Mouse (Mus musculus): ENCODE data around the gene Icmt. TPM values are rescaled to one million over a fixed set of nuclear protein-coding genes. Genes with fewer than 3 reads are reported as not detected.
A peak's percentile ranks its signal among the peaks of the same experiment; 100 is the strongest.

Gene Icmt
- polyA plus RNA-seq, 1 experiment from 2014 or later, result 19.8 TPM

- no peak for DNase-seq (ENCODE audit: low spot score, missing footprints)
- Histone ChIP-seq H3K4me3 (ENCODE audit: low read depth, low read length) (no peak overlapping the region), H3K4me2 (no peak overlapping the region), H3K36me3 (ENCODE audit: control insufficient read depth, insufficient read depth, low read length) (peaks cover 8% of the 10 kb centered on the region; the same call in 1 of the 2 replicates), H3K9me3 (ENCODE audit: control insufficient read depth, low read length) (no peaks in the 10 kb centered on the region), H3K27me3 (ENCODE audit: control insufficient read depth, insufficient read depth, low read length) (peaks cover 31% of the 10 kb centered on the region), H3K4me1 (ENCODE audit: control insufficient read depth, insufficient read depth, low read length) (peaks cover 14% of the 10 kb centered on the region), H3K27ac (ENCODE audit: low read depth, low read length) (no peak overlapping the region), H3K9ac (ENCODE audit: low read length) (no peak overlapping the region)
- no peak for ATAC-seq (ENCODE audit: low FRiP score)
- 20% methylated on average over 6 of the region's 6 CpGs for WGBS
Observed at GRCm38 (mm10) chr4:152337772-152338171, 40.7 kb downstream of the Icmt start.

- Histone ChIP-seq H3K36me3 (ENCODE audit: control insufficient read depth, insufficient read depth, low read length) (peaks cover 5% of the 10 kb centered on the region; the same call in 1 of the 2 replicates), H3K27ac (ENCODE audit: low read depth, low read length) (no peak within 1 kb of the TSS), H3K4me3 (ENCODE audit: low read depth, low read length) (peak within 1 kb of the TSS; percentile 57), H3K4me1 (ENCODE audit: control insufficient read depth, insufficient read depth, low read length) (peaks cover 14% of the 10 kb centered on the region), H3K9ac (ENCODE audit: low read length) (peak within 1 kb of the TSS; percentile 61), H3K9me3 (ENCODE audit: control insufficient read depth, low read length) (no peaks in the 10 kb centered on the region), H3K27me3 (ENCODE audit: control insufficient read depth, insufficient read depth, low read length) (peaks cover 31% of the 10 kb centered on the region), H3K4me2 (peak within 1 kb of the TSS; percentile 100)
- 1% methylated on average over 64 of the region's 120 CpGs for WGBS
- DNase-seq (ENCODE audit: low spot score, missing footprints) (no peak), ATAC-seq (ENCODE audit: low FRiP score) (peak; percentile 23; the same call in 1 of the 2 replicates)
Observed at GRCm38 (mm10) chr4:152338419-152339292, 41.6 kb downstream of the Icmt start, which contains the start of gene Chd5. Gene Chd5 (plus strand): TSS chr4:152338651.

GRCm38 (mm10) chr4:152339293-152339790 is 42.3 kb downstream of the Icmt start:
- H3K9ac ChIP-seq (ENCODE audit: low read length), result peak overlapping the region; percentile 61
- peaks cover 5% of the 10 kb centered on the region; the same call in 1 of the 2 replicates for H3K36me3 ChIP-seq (ENCODE audit: control insufficient read depth, insufficient read depth, low read length)
- H3K4me1 ChIP-seq (ENCODE audit: control insufficient read depth, insufficient read depth, low read length), result peaks cover 14% of the 10 kb centered on the region
- H3K27ac ChIP-seq (ENCODE audit: low read depth, low read length), result no peak overlapping the region
- DNase-seq (ENCODE audit: low spot score, missing footprints) (peak; percentile 91), ATAC-seq (ENCODE audit: low FRiP score) (peak; percentile 17; the same call in 1 of the 2 replicates)
- H3K27me3 ChIP-seq (ENCODE audit: control insufficient read depth, insufficient read depth, low read length), result peaks cover 31% of the 10 kb centered on the region
- H3K9me3 ChIP-seq (ENCODE audit: control insufficient read depth, low read length), result no peaks in the 10 kb centered on the region
- peak overlapping the region; percentile 100 for H3K4me2 ChIP-seq
- H3K4me3 ChIP-seq (ENCODE audit: low read depth, low read length), result peak overlapping the region; percentile 57
- under 1% methylated on average over 21 of the region's 26 CpGs for WGBS

GRCm38 (mm10) chr4:152340584-152341284 is 43.7 kb downstream of the Icmt start:
- H3K27me3 ChIP-seq (ENCODE audit: control insufficient read depth, insufficient read depth, low read length), result peaks cover 31% of the 10 kb centered on the region
- 38% methylated on average over 15 of the region's 15 CpGs for WGBS
- ATAC-seq (ENCODE audit: low FRiP score) (no peak), DNase-seq (ENCODE audit: low spot score, missing footprints) (peak; percentile 89)
- H3K27ac ChIP-seq (ENCODE audit: low read depth, low read length), result no peak overlapping the region
- no peak overlapping the region for H3K9ac ChIP-seq (ENCODE audit: low read length)
- no peaks in the 10 kb centered on the region for H3K36me3 ChIP-seq (ENCODE audit: control insufficient read depth, insufficient read depth, low read length)
- no peak overlapping the region for H3K4me3 ChIP-seq (ENCODE audit: low read depth, low read length)
- peaks cover 14% of the 10 kb centered on the region for H3K4me1 ChIP-seq (ENCODE audit: control insufficient read depth, insufficient read depth, low read length)
- no peaks in the 10 kb centered on the region for H3K9me3 ChIP-seq (ENCODE audit: control insufficient read depth, low read length)
- no peak overlapping the region for H3K4me2 ChIP-seq

- WGBS, result 15% methylated on average over 5 of the region's 5 CpGs
- H3K9ac ChIP-seq (ENCODE audit: low read length), result no peak overlapping the region
- H3K4me3 ChIP-seq (ENCODE audit: low read depth, low read length), result no peak overlapping the region
- no peaks in the 10 kb centered on the region for H3K36me3 ChIP-seq (ENCODE audit: control insufficient read depth, insufficient read depth, low read length)
- ATAC-seq (ENCODE audit: low FRiP score), result no peak
- no peaks in the 10 kb centered on the region for H3K9me3 ChIP-seq (ENCODE audit: control insufficient read depth, low read length)
- H3K27me3 ChIP-seq (ENCODE audit: control insufficient read depth, insufficient read depth, low read length), result peaks cover 30% of the 10 kb centered on the region
- peaks cover 14% of the 10 kb centered on the region for H3K4me1 ChIP-seq (ENCODE audit: control insufficient read depth, insufficient read depth, low read length)
- H3K4me2 ChIP-seq, result no peak overlapping the region
- H3K27ac ChIP-seq (ENCODE audit: low read depth, low read length), result no peak overlapping the region
- peak; percentile 91 for DNase-seq (ENCODE audit: low spot score, missing footprints)
Observed at GRCm38 (mm10) chr4:152343296-152343695, 46.3 kb downstream of the Icmt start.

- no peak overlapping the region for H3K9ac ChIP-seq (ENCODE audit: low read length)
- no peak overlapping the region for H3K27ac ChIP-seq (ENCODE audit: low read depth, low read length)
- H3K27me3 ChIP-seq (ENCODE audit: control insufficient read depth, insufficient read depth, low read length), result peaks cover 19% of the 10 kb centered on the region
- no peaks in the 10 kb centered on the region for H3K36me3 ChIP-seq (ENCODE audit: control insufficient read depth, insufficient read depth, low read length)
- DNase-seq (ENCODE audit: low spot score, missing footprints) (no peak), ATAC-seq (ENCODE audit: low FRiP score) (no peak)
- 72% methylated on average over 7 of the region's 7 CpGs for WGBS
- H3K9me3 ChIP-seq (ENCODE audit: control insufficient read depth, low read length), result no peaks in the 10 kb centered on the region
- H3K4me3 ChIP-seq (ENCODE audit: low read depth, low read length), result no peak overlapping the region
- no peak overlapping the region for H3K4me2 ChIP-seq
- H3K4me1 ChIP-seq (ENCODE audit: control insufficient read depth, insufficient read depth, low read length), result peaks cover 3% of the 10 kb centered on the region
Observed at GRCm38 (mm10) chr4:152344651-152345050, 47.6 kb downstream of the Icmt start.

DNA sequence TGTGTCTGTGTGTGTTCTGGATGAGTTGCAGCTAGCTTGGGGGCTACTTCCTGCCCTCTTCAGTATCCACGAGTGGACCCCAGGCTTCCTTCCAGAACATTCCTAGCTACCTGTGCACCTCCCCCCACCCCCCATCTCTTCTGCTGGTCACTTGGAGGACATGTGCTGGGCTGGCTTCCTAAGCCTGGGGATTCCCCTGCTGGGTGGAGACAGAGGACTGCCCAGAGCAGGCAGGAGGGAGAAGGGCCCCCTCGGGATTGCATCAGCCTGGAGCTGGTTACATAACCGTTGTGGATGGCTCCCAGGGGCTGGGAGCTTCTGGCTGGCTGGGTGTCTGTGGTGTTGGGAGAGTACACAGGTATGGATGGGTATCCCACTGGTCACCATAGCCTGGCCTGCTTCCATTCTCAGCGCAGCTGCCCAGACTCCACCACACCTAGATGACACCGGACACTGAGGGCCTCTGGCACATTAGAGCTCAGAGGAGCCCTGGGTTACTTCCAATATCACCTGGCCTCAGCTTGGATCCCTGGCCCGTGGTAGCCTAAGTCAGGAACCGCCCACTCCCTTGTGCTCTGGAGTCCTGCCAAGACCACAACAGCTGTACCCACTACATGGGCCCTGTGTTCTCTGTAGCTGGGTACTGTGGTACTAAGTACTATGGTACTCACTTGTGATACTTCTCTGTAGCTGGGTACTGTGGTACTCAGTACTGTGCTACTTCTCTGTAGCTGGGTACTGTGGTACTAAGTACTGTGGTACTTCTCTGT is 48.3 kb downstream of the Icmt start:
- no peaks in the 10 kb centered on the region for H3K36me3 ChIP-seq (ENCODE audit: control insufficient read depth, insufficient read depth, low read length)
- H3K9ac ChIP-seq (ENCODE audit: low read length), result no peak overlapping the region
- ATAC-seq (ENCODE audit: low FRiP score) (no peak), DNase-seq (ENCODE audit: low spot score, missing footprints) (no peak)
- 64% methylated on average over 7 of the region's 7 CpGs for WGBS
- peaks cover 3% of the 10 kb centered on the region; the same call in 1 of the 2 replicates for H3K4me1 ChIP-seq (ENCODE audit: control insufficient read depth, insufficient read depth, low read length)
- H3K27ac ChIP-seq (ENCODE audit: low read depth, low read length), result no peak overlapping the region
- peaks cover 13% of the 10 kb centered on the region for H3K27me3 ChIP-seq (ENCODE audit: control insufficient read depth, insufficient read depth, low read length)
- no peaks in the 10 kb centered on the region for H3K9me3 ChIP-seq (ENCODE audit: control insufficient read depth, low read length)
- H3K4me3 ChIP-seq (ENCODE audit: low read depth, low read length), result no peak overlapping the region
- no peak overlapping the region for H3K4me2 ChIP-seq

DNA sequence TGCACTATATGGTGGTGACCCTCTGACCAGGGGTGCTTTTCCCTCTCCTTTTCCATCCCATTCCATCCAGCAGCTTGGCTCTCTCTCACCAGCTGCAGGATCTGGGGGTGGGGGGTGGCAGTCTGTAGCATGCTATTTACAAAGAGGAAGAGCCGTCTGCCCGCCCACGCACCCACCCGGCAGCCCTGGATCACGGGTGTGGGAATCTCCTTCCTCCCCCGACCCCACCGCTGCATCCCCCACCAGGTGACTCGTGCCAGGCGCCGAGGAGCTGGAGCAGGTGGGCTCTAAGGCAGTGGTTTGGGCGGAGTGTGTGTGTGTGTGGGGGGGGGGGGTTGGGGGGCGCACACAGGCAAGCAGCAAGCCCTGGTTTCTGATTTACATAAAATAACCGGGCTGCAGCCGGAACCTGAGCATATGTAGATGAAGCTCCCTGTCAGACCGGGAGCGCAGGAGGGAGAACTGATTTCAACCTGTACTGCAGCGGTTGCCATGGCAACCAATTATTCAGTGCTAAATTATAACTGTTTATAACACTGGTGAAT is 52.9 kb downstream of the Icmt start:
- no peaks in the 10 kb centered on the region for H3K36me3 ChIP-seq (ENCODE audit: control insufficient read depth, insufficient read depth, low read length)
- H3K4me2 ChIP-seq, result peak overlapping the region; percentile 15; the same call in 1 of the 2 replicates
- peak overlapping the region; percentile 18; the same call in 1 of the 2 replicates for H3K9ac ChIP-seq (ENCODE audit: low read length)
- 16% methylated on average over 14 of the region's 17 CpGs for WGBS
- H3K4me1 ChIP-seq (ENCODE audit: control insufficient read depth, insufficient read depth, low read length), result peaks cover 5% of the 10 kb centered on the region
- H3K27ac ChIP-seq (ENCODE audit: low read depth, low read length), result no peak overlapping the region
- peaks cover 7% of the 10 kb centered on the region for H3K27me3 ChIP-seq (ENCODE audit: control insufficient read depth, insufficient read depth, low read length)
- no peaks in the 10 kb centered on the region for H3K9me3 ChIP-seq (ENCODE audit: control insufficient read depth, low read length)
- no peak for DNase-seq (ENCODE audit: low spot score, missing footprints)
- ATAC-seq (ENCODE audit: low FRiP score), result no peak
- H3K4me3 ChIP-seq (ENCODE audit: low read depth, low read length), result no peak overlapping the region
